Mouse (Mus musculus): ENCODE data around the gene Esrrg.

DNA sequence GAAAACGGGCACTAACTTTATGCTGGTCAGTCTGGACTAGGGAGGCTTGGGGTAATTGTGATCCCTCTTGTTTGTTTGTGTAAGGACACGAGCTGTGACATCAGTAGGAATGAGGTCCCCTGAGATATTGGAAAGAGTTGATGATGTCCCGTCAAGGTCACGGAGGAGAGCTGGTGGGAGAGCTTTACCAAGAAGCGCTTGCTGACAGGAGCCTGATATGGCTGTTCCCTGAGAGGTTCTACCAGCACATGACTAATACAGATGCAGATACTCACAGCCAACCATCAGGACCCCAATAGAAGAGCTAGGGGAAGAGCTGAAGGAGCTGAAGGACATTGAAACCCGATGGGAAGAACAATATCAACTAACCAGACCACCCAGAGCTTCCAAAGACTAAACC lies 302.6 kb downstream of the Esrrg start:
- no peak for TF ChIP-seq POLR2A (IDR thresholded peaks at IDR 0.05; ENCODE audit: low read depth, low read length)
- TF ChIP-seq CTCF (IDR thresholded peaks at IDR 0.05; ENCODE audit: extremely low read depth, insufficient read depth, insufficient read length, insufficient replicate concordance) = no peak
